8 mouse cellular contexts compared by ENCODE assay signal in the genomic region with DNA sequence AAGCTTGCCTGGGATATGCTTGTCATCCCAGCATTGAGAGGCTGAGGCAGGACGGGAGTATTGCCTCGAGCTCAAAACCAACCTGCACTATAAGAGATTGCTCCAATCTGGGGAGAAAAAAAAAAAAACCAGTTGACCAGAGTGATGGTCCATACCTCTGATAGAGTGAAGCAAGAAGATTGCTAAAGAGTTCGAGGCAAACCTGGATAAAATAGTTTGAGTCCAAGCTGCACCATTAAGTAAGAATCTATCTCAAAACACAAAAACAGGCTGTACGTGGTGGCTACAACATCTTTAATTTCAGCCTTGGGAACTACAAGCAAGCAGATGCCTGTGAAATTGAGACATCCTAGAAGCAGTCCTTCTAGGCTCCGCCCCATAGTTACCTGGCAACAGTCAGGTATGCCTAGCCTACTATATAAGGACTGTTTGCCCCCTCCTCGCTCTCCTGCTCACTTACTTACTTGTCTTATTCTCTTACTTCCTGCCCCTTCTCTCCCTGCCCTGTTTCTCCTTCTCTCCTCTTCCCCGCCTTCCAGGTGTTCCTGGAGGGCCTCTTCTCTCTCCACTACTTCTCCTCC. TPM values are rescaled to one million over a fixed set of nuclear protein-coding genes. Genes with fewer than 3 reads are reported as not detected.
DNase-seq lines count a peak whose midpoint lies in the region; ATAC-seq and TF ChIP-seq lines count a peak whose summit lies in the region.

No protein-coding gene starts in this region.

- peaks cover 24% of the 10 kb centered on the region for H3K36me3 ChIP-seq in ES-E14 (ENCODE audit: control insufficient read depth, insufficient read depth, low read length, poor library complexity, severe bottlenecking)
- peaks cover 33% of the 10 kb centered on the region for H3K36me3 ChIP-seq in hindbrain, embryonic 12.5 days

- H3K27ac ChIP-seq in ES-E14 (ENCODE audit: insufficient read depth, low read depth, low read length, poor library complexity, severe bottlenecking) = no peak overlapping the region; the same call in 1 of the 2 replicates
- H3K27ac ChIP-seq in hindbrain, embryonic 12.5 days = no peak overlapping the region

- in situ Hi-C loops in ES-E14 (cut with MboI; ENCODE audit: low sequenced_read_pairs in 2 of 2, unreplicated experiment in 2 of 2) = no loop called here

- DNase-seq in cerebellum, adult 11-12 months = peak; percentile 54
- no peak for DNase-seq in cerebellum, adult 8-10 months
- no peak for DNase-seq in ES-E14 (ENCODE audit: low read depth, low spot score)
- peak; percentile 74 for DNase-seq in lung, postnatal 25 days (ENCODE audit: low spot score)
- no peak for DNase-seq in left cerebral cortex, adult 18-20 months (ENCODE audit: low spot score in 2 of 2)
- no peak for DNase-seq in right cerebral cortex, adult 18-20 months

- peak overlapping the region; percentile 63 to 80 for H3K4me3 ChIP-seq in ES-E14 (ENCODE audit: insufficient read depth in 1 of 2, low read depth in 1 of 2, low read length in 2 of 2, poor library complexity in 1 of 2, severe bottlenecking in 1 of 2)
- peak overlapping the region; percentile 73 for H3K4me3 ChIP-seq in hindbrain, embryonic 12.5 days

- H3K4me2 ChIP-seq in hindbrain, embryonic 12.5 days (replicated peaks) = peak overlapping the region; percentile 94

- peak overlapping the region; percentile 12; the same call in 1 of the 2 replicates for H3K9ac ChIP-seq in ES-E14 (ENCODE audit: insufficient read depth, low read depth, low read length, poor library complexity, severe bottlenecking)
- H3K9ac ChIP-seq in hindbrain, embryonic 12.5 days = peak overlapping the region; percentile 88

- H3K27me3 ChIP-seq in hindbrain, embryonic 12.5 days = no peaks in the 10 kb centered on the region

- peak; percentile 35 for ATAC-seq in hindbrain, embryonic 12.5 days (ENCODE audit: low FRiP score)
- ATAC-seq in granulocyte monocyte progenitor cell, adult 5-6 weeks (replicated peaks; ENCODE audit: poor library complexity, severe bottlenecking) = no peak

- H3K4me1 ChIP-seq in ES-E14 (ENCODE audit: control insufficient read depth in 2 of 2, insufficient read depth in 2 of 2, low read length in 2 of 2, poor library complexity in 1 of 2) = peaks cover 0 to 3% of the 10 kb centered on the region in 2 experiments; a peak in 2 of 4 replicates
- peaks cover 17% of the 10 kb centered on the region for H3K4me1 ChIP-seq in hindbrain, embryonic 12.5 days

- H3K9me3 ChIP-seq in ES-E14 (ENCODE audit: control insufficient read depth, insufficient read depth, low read depth, low read length) = no peaks in the 10 kb centered on the region
- no peaks in the 10 kb centered on the region for H3K9me3 ChIP-seq in hindbrain, embryonic 12.5 days (replicated peaks)

- WGBS in hindbrain, embryonic 12.5 days = 32% methylated on average over 7 of the region's 7 CpGs

TF ChIP-seq in ES-E14, 5 proteins besides CTCF, POLR2A, EP300 and RAD21:
- TF ChIP-seq ZNF384 (IDR thresholded peaks at IDR 0.05; ENCODE audit: low read depth, low read length) (0 out of 2 replicates have a peak, but pooled peaks have one; percentile 42), ZC3H11A (IDR thresholded peaks at IDR 0.05; ENCODE audit: borderline replicate concordance, low read depth, low read length) (no peak), HCFC1 (IDR thresholded peaks at IDR 0.05; ENCODE audit: borderline replicate concordance, insufficient read depth, low read length) (no peak)

RNA-seq across cellular contexts. Expression of a gene that starts 0.5 kb away (rescaled TPM):
- 388 and 591 TPM in 2 replicates for total RNA-seq in ES-E14 (2012; rRNA removed)
- polyA plus RNA-seq in hindbrain, embryonic 12.5 days (2016; fragmentation: Nextera tagmentation; extraction: Ambion mirVana) = 231 and 244 TPM in 2 replicates
- total RNA-seq in left cerebral cortex, adult 18-20 months (2021) = 10 to 100 TPM; 55.2 to 59.3 TPM
- total RNA-seq in granulocyte monocyte progenitor cell, adult 5-6 weeks (2014; fragmentation: Nextera tagmentation) = 39.3 and 51.9 TPM in 2 replicates
- total RNA-seq in granulocyte monocyte progenitor cell, adult 5-6 weeks (2017) = 28.7 and 34.2 TPM in 2 replicates

RNA-seq across cellular contexts. Expression of a gene that starts 7.5 kb away (rescaled TPM):
- total RNA-seq in ES-E14 (2012; rRNA removed) = 398 and 408 TPM in 2 replicates
- polyA plus RNA-seq in hindbrain, embryonic 12.5 days (2016; fragmentation: Nextera tagmentation; extraction: Ambion mirVana) = 5,718 and 6,089 TPM in 2 replicates
- total RNA-seq in left cerebral cortex, adult 18-20 months (2021) = 100 to 1,000 TPM; 218 to 238 TPM
- total RNA-seq in granulocyte monocyte progenitor cell, adult 5-6 weeks (2014; fragmentation: Nextera tagmentation) = 1,113 and 1,886 TPM in 2 replicates
- total RNA-seq in granulocyte monocyte progenitor cell, adult 5-6 weeks (2017) = 1,040 and 1,064 TPM in 2 replicates

RNA-seq across cellular contexts. Expression of a gene that starts 14.5 kb away (rescaled TPM):
- total RNA-seq in ES-E14 (2012; rRNA removed) = 2.6 TPM in 2 replicates
- polyA plus RNA-seq in hindbrain, embryonic 12.5 days (2016; fragmentation: Nextera tagmentation; extraction: Ambion mirVana) = 0.13 and 0.54 TPM in 2 replicates
- total RNA-seq in left cerebral cortex, adult 18-20 months (2021) = under 1 TPM in 1 of 2 experiments, not detected in 1; 0.21 TPM
- not detected in 2 replicates for total RNA-seq in granulocyte monocyte progenitor cell, adult 5-6 weeks (2014; fragmentation: Nextera tagmentation)
- total RNA-seq in granulocyte monocyte progenitor cell, adult 5-6 weeks (2017) = not detected in 2 replicates

RNA-seq across cellular contexts. Expression of a gene that starts 19.4 kb away (rescaled TPM):
- total RNA-seq in ES-E14 (2012; rRNA removed) = 0.71 TPM in 1 of 2 replicates, not detected in the other
- not detected in 2 replicates for polyA plus RNA-seq in hindbrain, embryonic 12.5 days (2016; fragmentation: Nextera tagmentation; extraction: Ambion mirVana)
- total RNA-seq in left cerebral cortex, adult 18-20 months (2021) = 1 to 10 TPM; 2.5 to 3.8 TPM
- total RNA-seq in granulocyte monocyte progenitor cell, adult 5-6 weeks (2014; fragmentation: Nextera tagmentation) = not detected in 2 replicates
- total RNA-seq in granulocyte monocyte progenitor cell, adult 5-6 weeks (2017) = not detected in 2 replicates

RNA-seq across cellular contexts. Expression of a gene that starts 21.4 kb away (rescaled TPM):
- total RNA-seq in ES-E14 (2012; rRNA removed) = 3.6 and 5.3 TPM in 2 replicates
- polyA plus RNA-seq in hindbrain, embryonic 12.5 days (2016; fragmentation: Nextera tagmentation; extraction: Ambion mirVana) = 3.4 and 3.5 TPM in 2 replicates
- total RNA-seq in left cerebral cortex, adult 18-20 months (2021) = 1 to 10 TPM; 3.9 to 4.7 TPM
- total RNA-seq in granulocyte monocyte progenitor cell, adult 5-6 weeks (2014; fragmentation: Nextera tagmentation) = 29.3 and 31.1 TPM in 2 replicates
- total RNA-seq in granulocyte monocyte progenitor cell, adult 5-6 weeks (2017) = 18.4 and 20.2 TPM in 2 replicates

Comparison
In these comparisons a context has a peak if more than half of its experiments do, and no peak if none do; other contexts are left out.
1. DNase-seq: peak in cerebellum, adult 11-12 months (single experiment) and lung, postnatal 25 days (single experiment); none in cerebellum, adult 8-10 months (single experiment), ES-E14 (single experiment), left cerebral cortex, adult 18-20 months (0 of 2) and right cerebral cortex, adult 18-20 months (single experiment).